Mouse (Mus musculus) olfactory bulb, adult 2 months (tissue): Measurements from ENCODE around the gene Mep1a.

Experiments
- CTCF ChIP-seq: fragments of 200-500 bp; IDR thresholded peaks from 2 replicates; pipeline ENCODE4 v1.5.1; 2012; ENCODE audit warnings: low read depth, mild to moderate bottlenecking, low read length, moderate library complexity; ENCODE audit not compliant: insufficient read depth
- POLR2A ChIP-seq: fragments of 200-500 bp; IDR thresholded peaks from 2 replicates; pipeline ENCODE4 v1.6.1; 2012; ENCODE audit warnings: mild to moderate bottlenecking, low read depth, low read length, moderate library complexity; ENCODE audit not compliant: insufficient read depth

GRCm38 (mm10) chr17:43477621-43478020 is 25.0 kb downstream of the Mep1a start:
- TF ChIP-seq POLR2A (no peak), CTCF (no peak)
